Mouse (Mus musculus) lung, postnatal 25 days (tissue): ENCODE measurements at regions not wholly inside any gene's neighbourhood (a gene's known extent, or its start where the extent isn't known, plus 50 kb on each side); places are given as distances from the start of the nearest gene placed in this dataset.

Experiments used
- DNase-seq: peaks from one replicate; pipeline ENCODE4 v3.0.0; 2022; ENCODE audit warnings: low spot score

GRCm38 (mm10) chr8:98572597-98573514 lies 843.4 kb downstream of the Cdh8 start:
- no peak for DNase-seq

GRCm38 (mm10) chr8:98566661-98567060 lies 849.6 kb downstream of the Cdh8 start:
- peak; percentile 1 for DNase-seq

- DNase-seq, result no peak
Observed at GRCm38 (mm10) chr8:98518459-98518858, 897.8 kb downstream of the Cdh8 start.

- DNase-seq, result no peak
Observed at GRCm38 (mm10) chr8:98515246-98515645, 901.0 kb downstream of the Cdh8 start.

- DNase-seq, result no peak
Observed at GRCm38 (mm10) chr8:98496793-98497192, 919.5 kb downstream of the Cdh8 start.

GRCm38 (mm10) chr8:98463375-98464030 lies 952.8 kb downstream of the Cdh8 start:
- no peak for DNase-seq

GRCm38 (mm10) chr8:98455539-98455938 lies 960.7 kb downstream of the Cdh8 start:
- DNase-seq, result no peak
